Comparison of ENCODE assay signal across 9 mouse cellular contexts in the genomic region with DNA sequence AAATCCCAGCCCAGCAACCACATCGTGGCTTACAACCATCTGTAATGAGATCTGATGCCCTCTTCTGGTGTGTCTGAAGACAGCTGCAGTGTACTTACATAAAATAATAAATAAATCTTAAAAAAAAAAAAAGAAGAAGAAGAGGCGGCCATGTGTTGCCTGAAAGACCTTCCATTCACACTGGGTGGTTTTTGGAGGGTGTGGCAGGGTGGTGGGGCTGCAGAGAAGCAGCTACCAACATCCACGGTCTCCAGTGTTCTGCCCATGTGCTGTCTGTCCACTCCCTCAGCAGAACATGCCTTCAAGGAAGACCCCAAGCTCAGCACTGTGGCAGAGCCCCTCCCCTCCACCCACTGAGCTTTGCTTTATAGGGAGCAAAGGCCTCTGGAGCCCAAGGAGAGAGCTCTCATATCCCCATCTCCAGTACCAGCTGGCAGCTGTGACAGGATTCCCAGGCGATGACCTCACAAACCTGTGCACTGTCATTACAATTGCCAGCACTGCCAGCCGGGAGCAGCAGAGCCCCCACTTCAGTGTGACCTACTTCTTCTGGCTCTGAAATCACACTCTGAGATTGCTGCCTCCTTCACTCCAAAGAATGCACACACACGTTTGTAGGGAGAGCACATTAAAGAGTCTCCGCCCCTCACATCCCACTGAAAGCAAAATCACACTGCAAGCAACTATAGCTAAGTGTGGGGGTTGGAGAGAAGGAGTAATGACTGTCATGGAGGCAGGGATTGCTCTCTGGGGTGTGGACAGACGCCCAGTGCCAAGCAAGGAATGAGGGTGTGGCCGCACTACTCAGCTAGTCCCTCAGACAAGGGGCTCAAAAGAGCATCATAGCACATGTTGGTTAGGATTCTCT.
DNase-seq lines count a peak whose midpoint lies in the region; ATAC-seq lines count a peak whose summit lies in the region.
"Had no signal": no experiment of that assay in that cellular context is flagged by ENCODE, and none has a peak within 500 bp of the region (broad histone marks: within the 10 kb centered on the region; RNA-seq: fewer than 3 reads in every experiment).

No protein-coding gene starts in this region.

- H3K9ac ChIP-seq in embryonic facial prominence, embryonic 14.5 days (ENCODE audit: low read depth, low read length) = no peak overlapping the region
- H3K9ac ChIP-seq in intestine, embryonic 15.5 days = no peak overlapping the region
- no peak overlapping the region for H3K9ac ChIP-seq in neural tube, embryonic 12.5 days
- H3K9ac ChIP-seq: liver, embryonic 14.5 days had no signal

- H3K4me2 ChIP-seq in embryonic facial prominence, embryonic 14.5 days (ENCODE audit: low read depth, low read length) = no peak overlapping the region
- H3K4me2 ChIP-seq in intestine, embryonic 15.5 days (replicated peaks) = no peak overlapping the region
- H3K4me2 ChIP-seq in neural tube, embryonic 12.5 days (replicated peaks) = no peak overlapping the region

- no peaks in the 10 kb centered on the region for H3K27me3 ChIP-seq in embryonic facial prominence, embryonic 14.5 days (replicated peaks; ENCODE audit: control insufficient read depth, insufficient read depth, low read length)
- H3K27me3 ChIP-seq in intestine, embryonic 15.5 days (replicated peaks) = no peaks in the 10 kb centered on the region
- no peaks in the 10 kb centered on the region for H3K27me3 ChIP-seq in neural tube, embryonic 12.5 days (replicated peaks)

- peak; percentile 24 for DNase-seq in gastrocnemius, postnatal 14 days
- DNase-seq in gastrocnemius, postnatal 4 days (ENCODE audit: low spot score in 2 of 2) = no peak
- peak; percentile 85 for DNase-seq in Muller cell, postnatal 12 days (ENCODE audit: inconsistent ontology term)
- peak; percentile 47 for DNase-seq in embryonic facial prominence, embryonic 14.5 days (ENCODE audit: low spot score)
- no peak for DNase-seq in urinary bladder, postnatal 14 days (ENCODE audit: low spot score)

- H3K9me3 ChIP-seq in embryonic facial prominence, embryonic 14.5 days (ENCODE audit: control insufficient read depth, low read length) = no peaks in the 10 kb centered on the region
- H3K9me3 ChIP-seq in intestine, embryonic 15.5 days = no peaks in the 10 kb centered on the region
- no peaks in the 10 kb centered on the region for H3K9me3 ChIP-seq in neural tube, embryonic 12.5 days

- peaks cover 5% of the 10 kb centered on the region for H3K4me1 ChIP-seq in embryonic facial prominence, embryonic 14.5 days (ENCODE audit: control insufficient read depth, insufficient read depth, low read length)
- no peaks in the 10 kb centered on the region for H3K4me1 ChIP-seq in intestine, embryonic 15.5 days (replicated peaks)
- peaks cover 6% of the 10 kb centered on the region; the same call in 1 of the 2 replicates for H3K4me1 ChIP-seq in neural tube, embryonic 12.5 days

- intact Hi-C loops in gastrocnemius, postnatal 14 days (cut with DNase I; ENCODE audit: low total_unique reads) = no loop called here

- peak; percentile 65; the same call in 1 of the 2 replicates for ATAC-seq in embryonic facial prominence, embryonic 14.5 days (ENCODE audit: low read depth)
- 0 out of 2 replicates have a peak, but pooled peaks have one; percentile 28 for ATAC-seq in intestine, embryonic 15.5 days
- peak; percentile 25; the same call in 1 of the 2 replicates for ATAC-seq in neural tube, embryonic 12.5 days (ENCODE audit: low FRiP score, low read depth)
- ATAC-seq in megakaryocyte-erythroid progenitor cell, adult 5-6 weeks (replicated peaks; ENCODE audit: low FRiP score, low TSS enrichment, poor library complexity, severe bottlenecking) = no peak; the same call in 1 of the 2 replicates

- H3K27ac ChIP-seq in embryonic facial prominence, embryonic 14.5 days (replicated peaks; ENCODE audit: low read depth, low read length) = no peak overlapping the region
- no peak overlapping the region for H3K27ac ChIP-seq in intestine, embryonic 15.5 days
- H3K27ac ChIP-seq in neural tube, embryonic 12.5 days = no peak overlapping the region
- H3K27ac ChIP-seq: liver, embryonic 14.5 days had no signal

- WGBS in embryonic facial prominence, embryonic 14.5 days = 69% methylated on average over 9 of the region's 9 CpGs
- WGBS in intestine, embryonic 15.5 days = 57% methylated on average over 9 of the region's 9 CpGs
- WGBS in neural tube, embryonic 12.5 days = 62% methylated on average over 9 of the region's 9 CpGs

- H3K4me3 ChIP-seq in embryonic facial prominence, embryonic 14.5 days (ENCODE audit: low read depth, low read length) = no peak overlapping the region
- no peak overlapping the region for H3K4me3 ChIP-seq in intestine, embryonic 15.5 days (replicated peaks)
- H3K4me3 ChIP-seq in neural tube, embryonic 12.5 days = no peak overlapping the region

- no peaks in the 10 kb centered on the region for H3K36me3 ChIP-seq in embryonic facial prominence, embryonic 14.5 days (ENCODE audit: control insufficient read depth, insufficient read depth, low read length)
- H3K36me3 ChIP-seq in intestine, embryonic 15.5 days = no peaks in the 10 kb centered on the region
- H3K36me3 ChIP-seq in neural tube, embryonic 12.5 days = no peaks in the 10 kb centered on the region

Comparison
In these comparisons a context has a peak if more than half of its experiments do, and no peak if none do; other contexts are left out.
1. DNase-seq: peak in gastrocnemius, postnatal 14 days (single experiment), Muller cell, postnatal 12 days (single experiment) and embryonic facial prominence, embryonic 14.5 days (single experiment); none in gastrocnemius, postnatal 4 days (0 of 2) and urinary bladder, postnatal 14 days (single experiment).